Mouse (Mus musculus) heart, embryonic 11.5 days (tissue): ENCODE measurements around the gene Ikbke. TPM values are rescaled to one million over a fixed set of nuclear protein-coding genes. Genes with fewer than 3 reads are reported as not detected.
"Not testable (repeated sequence)": the region's sequence is repeated elsewhere in the genome, so short reads cannot be mapped to it uniquely, and the experiment has no call there.

Source experiments
- ATAC-seq: fragments of 200-750 bp; cut with Nextera tagmentation; replicated peaks from 2 replicates; pipeline ENCODE4 v1.8.0; 2017; ENCODE audit warnings: moderate library complexity; ENCODE audit not compliant: insufficient number of reproducible peaks, low FRiP score, low TSS enrichment
- H3K27ac ChIP-seq: fragments of 300-500 bp; sonication (generic); 2 replicates; pipeline ENCODE4 v1.5.1; 2014; ENCODE audit warnings: mild to moderate bottlenecking, low read depth, low read length
- H3K27me3 ChIP-seq: fragments of 300-500 bp; sonication (generic); 2 replicates; pipeline ENCODE4 v1.6.1; 2014; ENCODE audit warnings: mild to moderate bottlenecking, low read length, mixed read lengths; ENCODE audit not compliant: control insufficient read depth, insufficient read depth
- H3K36me3 ChIP-seq: fragments of 300-500 bp; sonication (generic); 2 replicates; pipeline ENCODE4 v1.6.1; 2014; ENCODE audit warnings: mild to moderate bottlenecking, low read length, moderate library complexity, mixed read lengths; ENCODE audit not compliant: control insufficient read depth, insufficient read depth
- H3K4me1 ChIP-seq: fragments of 300-500 bp; sonication (generic); 2 replicates; pipeline ENCODE4 v1.6.1; 2014; ENCODE audit warnings: low read length; ENCODE audit not compliant: control insufficient read depth, insufficient read depth
- H3K4me2 ChIP-seq: fragments of 300-500 bp; sonication (generic); 2 replicates; pipeline ENCODE4 v1.6.1; 2014; ENCODE audit warnings: mild to moderate bottlenecking, moderate library complexity
- H3K4me3 ChIP-seq: fragments of 300-500 bp; sonication (generic); 2 replicates; pipeline ENCODE4 v1.5.1; 2014; ENCODE audit warnings: low read depth, low read length
- H3K9ac ChIP-seq: fragments of 300-500 bp; sonication (generic); 2 replicates; pipeline ENCODE4 v1.6.1; 2014; ENCODE audit warnings: mild to moderate bottlenecking, low read depth, low read length, moderate library complexity
- H3K9me3 ChIP-seq: fragments of 300-500 bp; sonication (generic); replicated peaks from 2 replicates; pipeline ENCODE4 v1.6.1; 2016; ENCODE audit warnings: low read length; ENCODE audit not compliant: control insufficient read depth
- WGBS: fragments of 180-500 bp; shearing (Covaris S2); extraction: QIAGEN DNeasy Blood & Tissue Kit; methylation state at CpG from one replicate; pipeline ENCODE4 v1.1.7; 2014; ENCODE audit not compliant: insufficient replicate concordance; 5-methylcytosine and 5-hydroxymethylcytosine counted together
- polyA plus RNA-seq: library from polyadenylated mRNA; unstranded; fragments of >200 nt; fragmentation: Nextera tagmentation; extraction: Ambion mirVana; gene quantifications from 2 replicates; pipeline ENCODE4 v1.2.1, GENCODE M21; 2014

Ikbke gene
- polyA plus RNA-seq, 1 experiment from 2014 or later = 2.4 TPM

DNA sequence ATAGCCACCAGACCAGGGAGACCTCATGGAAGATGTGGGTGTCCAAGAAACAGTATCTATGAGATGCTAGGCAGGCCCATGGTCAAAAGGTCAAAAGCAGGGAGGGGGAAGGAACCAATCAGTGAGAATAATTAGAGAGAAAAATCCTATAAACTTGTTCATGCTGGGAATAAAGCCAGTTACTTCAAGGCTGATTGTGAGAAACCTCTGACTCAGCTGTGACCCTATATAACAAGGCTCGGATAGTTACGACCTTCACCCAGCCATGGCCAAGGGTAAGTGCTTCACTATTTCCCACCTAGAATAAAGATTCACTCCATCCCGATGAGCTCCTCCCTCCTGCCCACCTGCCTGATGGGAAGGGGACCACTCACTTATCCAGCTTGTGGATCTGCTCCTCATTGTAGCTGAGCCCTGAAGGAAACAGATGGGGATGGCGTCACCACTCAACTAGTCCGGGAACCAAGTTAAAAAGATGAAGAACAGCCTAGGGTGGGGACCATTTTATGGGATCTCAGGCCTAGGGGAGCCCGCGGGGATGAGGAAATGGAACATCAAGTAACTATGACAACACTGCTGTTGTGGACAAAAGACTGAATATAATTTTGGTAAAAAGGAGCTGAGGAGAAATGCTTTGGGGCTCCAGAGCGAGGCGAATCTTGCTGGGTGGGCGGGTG is 19.6 kb downstream of the Ikbke start:
- no peak overlapping the region for H3K9ac ChIP-seq
- no peak for ATAC-seq

DNA sequence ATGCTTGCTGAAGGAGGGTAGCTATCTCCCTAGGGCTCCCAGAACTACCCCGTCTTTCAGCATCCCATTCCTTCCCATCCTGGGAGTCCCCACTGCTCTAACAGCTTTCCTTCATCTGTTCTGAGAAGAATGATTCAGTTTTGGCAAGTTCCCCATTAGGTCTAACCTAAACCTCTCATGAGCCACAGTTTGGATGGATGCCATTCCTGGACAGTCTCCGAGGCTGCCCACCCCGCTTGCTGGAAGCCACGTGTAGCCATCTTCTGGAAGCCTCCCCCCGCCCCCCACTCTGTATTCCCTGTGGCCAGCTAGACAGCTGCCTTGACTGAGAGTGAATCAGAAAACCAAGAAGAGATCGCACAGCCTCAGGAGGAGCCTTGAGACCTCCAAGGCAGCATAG is 22.1 kb downstream of the Ikbke start:
- 80% methylated on average over 6 of the region's 6 CpGs for WGBS
- Histone ChIP-seq H3K9ac (no peak overlapping the region), H3K4me1 (no peaks in the 10 kb centered on the region), H3K27me3 (peaks cover 11% of the 10 kb centered on the region; the same call in 1 of the 2 replicates), H3K9me3 (no peaks in the 10 kb centered on the region), H3K36me3 (no peaks in the 10 kb centered on the region), H3K4me3 (no peak overlapping the region), H3K4me2 (no peak overlapping the region), H3K27ac (no peak overlapping the region)
- no peak for ATAC-seq

More for the DNA sequence above, 19.6 kb downstream of the Ikbke start:
- 63% methylated on average over 10 of the region's 10 CpGs for WGBS
- no peaks in the 10 kb centered on the region for H3K36me3 ChIP-seq
- no peak overlapping the region for H3K4me2 ChIP-seq
- no peak overlapping the region for H3K27ac ChIP-seq
- H3K4me3 ChIP-seq = no peak overlapping the region
- no peaks in the 10 kb centered on the region for H3K9me3 ChIP-seq
- H3K4me1 ChIP-seq = no peaks in the 10 kb centered on the region
- peaks cover 11% of the 10 kb centered on the region; the same call in 1 of the 2 replicates for H3K27me3 ChIP-seq

DNA sequence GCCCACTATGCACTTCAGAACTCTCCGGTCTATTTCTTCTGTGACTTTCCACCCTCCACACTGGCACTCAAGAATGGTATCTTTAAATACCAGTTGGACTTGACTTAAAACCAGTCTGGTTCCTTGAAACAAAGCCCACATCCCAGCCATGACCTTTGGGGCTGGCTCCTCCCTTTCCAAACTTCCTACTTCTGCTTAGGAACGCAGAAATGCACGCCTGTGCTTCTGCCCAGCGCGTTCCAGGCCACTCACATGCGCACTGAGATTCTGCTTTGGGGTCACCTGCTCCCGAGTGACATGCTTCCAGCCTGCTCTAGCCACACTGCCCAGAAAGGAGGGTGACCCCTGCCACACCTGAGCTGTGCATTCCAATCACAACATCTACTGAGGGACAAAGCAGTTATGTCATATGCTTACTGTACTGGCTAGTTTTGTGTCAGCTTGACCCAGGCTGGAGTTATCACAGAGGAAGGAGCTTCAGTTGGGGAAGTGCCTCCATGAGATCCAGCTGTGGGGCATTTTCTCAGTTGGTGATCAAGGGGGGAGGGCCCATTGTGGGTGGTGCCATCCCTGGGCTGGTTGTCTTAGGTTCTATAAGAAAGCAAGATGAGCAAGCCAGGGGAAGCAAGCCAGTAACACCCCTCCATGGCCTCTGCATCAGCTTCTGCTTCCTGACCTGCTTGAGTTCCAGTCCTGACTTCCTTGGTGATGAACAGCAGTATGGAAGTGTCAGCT is 26.7 kb downstream of the Ikbke start:
- WGBS = 71% methylated on average over 7 of the region's 7 CpGs
- not testable (repeated sequence) for H3K4me2 ChIP-seq, ATAC-seq, H3K27ac ChIP-seq, H3K36me3 ChIP-seq, H3K9me3 ChIP-seq, H3K27me3 ChIP-seq, H3K4me3 ChIP-seq, H3K9ac ChIP-seq
- peaks cover 22% of the 10 kb centered on the region for H3K4me1 ChIP-seq

DNA sequence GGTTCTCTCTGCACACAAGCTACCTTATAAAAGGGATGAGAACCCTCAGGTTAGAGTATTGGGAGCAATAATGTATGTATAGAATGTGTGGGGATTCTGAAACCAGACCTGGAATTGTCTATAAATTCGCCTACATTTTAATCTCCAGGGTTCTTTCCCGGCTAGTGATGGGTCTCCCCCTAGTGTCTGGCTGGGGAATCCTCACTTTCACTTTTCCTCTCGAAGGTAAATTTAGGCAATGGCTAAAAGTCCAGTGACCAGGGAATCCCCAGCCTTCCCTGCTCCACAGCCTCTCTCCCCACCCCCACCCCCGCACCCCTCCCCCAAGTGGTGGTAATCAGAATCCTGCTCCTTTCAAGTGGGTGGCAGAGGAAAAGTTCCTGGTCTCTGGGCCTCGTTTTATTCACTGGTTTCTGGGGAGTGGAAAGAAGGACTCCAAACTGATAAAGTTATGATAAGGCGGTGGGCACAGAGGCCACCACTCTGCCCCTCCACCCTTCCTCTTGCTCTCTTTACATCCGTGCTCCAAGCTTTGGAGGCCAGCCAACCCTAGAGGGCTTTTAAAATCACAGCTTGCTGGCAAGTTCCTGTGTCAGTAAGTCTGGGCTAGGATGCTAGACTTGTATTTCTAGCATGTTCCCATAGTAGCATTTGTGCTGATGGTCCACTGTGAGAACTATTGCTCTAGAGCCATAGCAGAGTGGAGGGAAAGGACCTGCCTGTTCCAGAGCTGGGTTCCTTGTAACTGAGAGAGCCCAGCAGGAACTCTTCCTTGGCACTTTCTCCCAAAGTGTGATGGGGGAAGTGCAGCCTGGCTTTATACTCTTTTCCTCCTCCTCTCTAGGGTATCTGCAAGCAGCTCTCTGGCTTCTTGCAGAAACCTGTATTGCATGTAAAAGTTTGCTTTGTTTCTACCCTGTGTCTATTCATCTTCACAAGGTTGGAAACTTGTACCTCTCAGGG is 32.7 kb downstream of the Ikbke start:
- 0 out of 2 replicates have a peak overlapping the region, but pooled peaks have one; percentile 0 for H3K4me3 ChIP-seq
- peak overlapping the region; percentile 41; the same call in 1 of the 2 replicates for H3K27ac ChIP-seq
- WGBS = 3% methylated on average over 7 of the region's 7 CpGs
- H3K4me1 ChIP-seq = peaks cover 48% of the 10 kb centered on the region
- no peaks in the 10 kb centered on the region for H3K9me3 ChIP-seq
- peaks cover 14% of the 10 kb centered on the region for H3K27me3 ChIP-seq
- no peak; the same call in 1 of the 2 replicates for ATAC-seq
- peak overlapping the region; percentile 97 for H3K4me2 ChIP-seq
- H3K36me3 ChIP-seq = no peaks in the 10 kb centered on the region
- no peak overlapping the region for H3K9ac ChIP-seq

DNA sequence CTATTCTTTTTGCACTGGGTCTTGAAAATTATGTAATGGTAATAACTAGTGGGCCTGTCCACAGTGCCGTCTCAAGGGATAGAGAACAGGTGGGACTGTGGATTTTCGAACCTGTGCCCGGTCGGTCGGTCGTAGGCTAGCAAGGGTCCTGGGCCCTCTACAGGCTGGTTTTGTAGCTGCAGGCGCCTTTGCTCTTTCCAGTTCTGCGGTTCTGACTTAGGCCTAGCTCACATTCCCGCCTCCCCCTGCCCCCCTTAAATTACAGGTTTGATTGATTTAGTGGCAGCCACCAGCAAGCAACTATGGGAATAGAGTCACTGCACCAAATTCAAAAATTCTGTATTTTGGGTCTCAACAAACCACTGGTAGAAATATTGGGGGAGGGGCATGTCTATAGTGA is 33.5 kb downstream of the Ikbke start:
- Histone ChIP-seq H3K27me3 (peaks cover 14% of the 10 kb centered on the region), H3K4me3 (peak overlapping the region; percentile 77), H3K27ac (no peak overlapping the region), H3K9me3 (no peaks in the 10 kb centered on the region), H3K4me1 (peaks cover 46% of the 10 kb centered on the region), H3K36me3 (no peaks in the 10 kb centered on the region), H3K4me2 (peak overlapping the region; percentile 97), H3K9ac (no peak overlapping the region)
- 4% methylated on average over 9 of the region's 9 CpGs for WGBS
- ATAC-seq = no peak

DNA sequence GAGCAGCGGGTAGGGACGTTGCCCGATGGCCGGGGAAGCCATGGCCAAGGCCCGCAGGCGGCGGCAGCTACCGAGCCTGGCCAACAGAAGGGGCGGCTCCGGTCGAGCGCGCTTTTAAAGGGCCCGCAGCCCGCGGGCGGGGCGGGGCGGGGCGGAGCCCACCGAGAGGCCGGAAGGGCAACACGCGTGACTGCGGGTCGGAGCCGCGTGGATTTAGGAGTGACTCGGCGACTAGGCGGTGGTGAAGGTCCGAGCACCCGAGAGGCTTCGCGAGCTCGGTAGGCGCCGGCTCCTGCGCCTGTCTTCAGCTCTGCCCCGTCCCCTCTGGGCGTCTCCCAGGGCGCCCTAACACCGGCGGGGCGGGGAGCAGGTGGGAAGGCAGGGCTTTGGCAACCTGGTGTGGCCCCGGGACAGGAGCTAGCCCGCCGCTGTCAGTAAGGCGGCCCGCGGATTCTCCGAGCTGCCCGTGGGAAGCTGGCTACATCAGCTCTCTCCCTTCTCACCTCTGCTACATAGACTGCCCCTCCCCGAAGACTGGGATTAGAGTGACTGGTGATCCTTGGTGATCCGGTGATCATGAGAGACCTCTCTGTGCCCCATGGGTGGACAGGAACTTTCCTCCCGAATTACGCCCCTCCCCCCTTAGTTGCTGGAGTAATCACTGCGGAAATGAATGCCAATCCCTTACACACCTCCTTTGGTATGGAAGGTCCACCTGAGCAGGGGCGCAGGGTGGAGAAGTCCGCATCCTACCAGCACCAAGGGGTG is 34.1 kb downstream of the Ikbke start, which contains the start of gene Rassf5:
Rassf5 (minus strand) TSS at position 170 of the 768 bp plus-strand sequence.
- H3K36me3 ChIP-seq = no peaks in the 10 kb centered on the region
- peaks cover 40% of the 10 kb centered on the region for H3K4me1 ChIP-seq
- WGBS = 1% methylated on average over 59 of the region's 60 CpGs
- peaks cover 14% of the 10 kb centered on the region for H3K27me3 ChIP-seq
- peak; percentile 40; the same call in 1 of the 2 replicates for ATAC-seq
- peak within 1 kb of the TSS; percentile 83 for H3K9ac ChIP-seq
- peak within 1 kb of the TSS; percentile 77 for H3K4me3 ChIP-seq
- H3K27ac ChIP-seq = no peak within 1 kb of the TSS; the same call in 1 of the 2 replicates
- no peaks in the 10 kb centered on the region for H3K9me3 ChIP-seq
- H3K4me2 ChIP-seq = peak within 1 kb of the TSS; percentile 97

DNA sequence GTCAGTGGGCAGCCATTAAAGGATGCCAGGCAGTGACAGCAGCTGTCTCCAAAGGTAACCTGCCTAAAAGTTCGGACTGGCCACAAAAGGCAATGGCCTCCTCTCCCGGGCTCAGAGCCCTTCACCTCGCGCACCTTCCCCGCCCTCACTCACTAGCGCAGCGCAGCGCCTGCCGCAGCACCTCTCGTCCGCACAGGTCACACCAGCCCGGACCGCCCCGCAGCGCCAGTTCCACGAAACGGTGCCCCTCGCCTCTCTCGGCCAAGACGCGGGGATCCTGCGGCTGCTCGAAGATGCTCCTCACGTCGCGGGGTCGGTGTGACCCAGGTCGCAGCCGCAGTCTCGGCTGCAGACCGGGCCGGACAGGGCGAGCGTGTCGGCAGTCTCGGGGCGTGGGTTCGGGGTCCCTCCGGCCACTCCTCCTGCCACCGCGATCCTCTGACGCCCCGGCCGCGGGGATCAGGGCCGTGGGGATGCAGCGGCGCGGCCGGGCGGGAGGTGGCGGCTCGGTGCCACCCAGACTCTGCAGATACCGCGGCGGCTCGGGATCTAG is 34.8 kb downstream of the Ikbke start:
- H3K36me3 ChIP-seq = no peaks in the 10 kb centered on the region
- peak; percentile 36; the same call in 1 of the 2 replicates for ATAC-seq
- H3K27ac ChIP-seq = no peak overlapping the region
- peak overlapping the region; percentile 77 for H3K4me3 ChIP-seq
- peaks cover 40% of the 10 kb centered on the region for H3K4me1 ChIP-seq
- H3K9ac ChIP-seq = peak overlapping the region; percentile 83
- H3K9me3 ChIP-seq = no peaks in the 10 kb centered on the region
- H3K4me2 ChIP-seq = peak overlapping the region; percentile 97
- under 1% methylated on average over 57 of the region's 57 CpGs for WGBS
- peaks cover 14% of the 10 kb centered on the region for H3K27me3 ChIP-seq
